Mouse (Mus musculus) cerebellum, adult 2 months (tissue): Measurements from ENCODE around the gene Gp1ba.

Source experiments
- CTCF ChIP-seq: fragments of 200-500 bp; IDR thresholded peaks from 2 replicates; pipeline ENCODE4 v1.5.1; 2011; ENCODE audit warnings: low read depth, mild to moderate bottlenecking, control low read depth, low read length, moderate library complexity, borderline replicate concordance; ENCODE audit not compliant: insufficient read depth
- POLR2A ChIP-seq: fragments of 200-500 bp; IDR thresholded peaks from 2 replicates; pipeline ENCODE4 v1.6.1; 2011; ENCODE audit warnings: low read length, control low read depth, borderline replicate concordance; ENCODE audit not compliant: insufficient read depth

- TF ChIP-seq CTCF: no peak
- no peak for TF ChIP-seq POLR2A
Measured at GRCm38 (mm10) chr11:70652029-70652883, 13.3 kb downstream of the Gp1ba start.
